Mouse (Mus musculus): ENCODE measurements around the gene Hspa4. TPM values are rescaled to one million over a fixed set of nuclear protein-coding genes. Genes with fewer than 3 reads are reported as not detected.

Hspa4 gene
- polyA plus RNA-seq, 1 experiment, result 229 TPM

DNA sequence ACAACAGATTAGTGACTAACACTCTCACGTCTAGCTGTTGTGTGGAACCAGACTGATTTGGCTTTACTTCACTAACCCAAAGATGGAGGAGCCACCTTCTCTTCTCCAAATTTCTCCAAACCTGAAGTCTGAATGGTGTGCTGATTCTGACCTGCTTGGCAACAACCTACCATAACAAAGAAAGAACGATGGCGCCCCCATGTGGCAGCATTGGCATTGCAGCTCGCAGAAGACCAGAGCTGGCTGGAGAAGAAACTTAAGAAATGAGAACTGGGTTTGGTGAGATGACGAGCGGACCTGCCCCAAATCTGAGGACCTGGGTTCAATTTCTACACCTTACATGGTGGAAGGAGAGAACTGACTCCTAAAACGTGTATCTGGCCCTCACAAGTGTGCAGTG is 45.3 kb downstream of the Hspa4 start:
- Histone ChIP-seq H3K27ac (ENCODE audit: insufficient read depth, low read length) (no peak overlapping the region), H3K4me3 (ENCODE audit: insufficient read depth, low read length) (no peak overlapping the region), H3K4me1 (ENCODE audit: control insufficient read depth, insufficient read depth, low read length) (no peaks in the 10 kb centered on the region)
- TF ChIP-seq CTCF (IDR thresholded peaks at IDR 0.05; ENCODE audit: borderline replicate concordance, insufficient read depth, low read length) (peak; percentile 41; the same call in 1 of the 2 replicates), POLR2A (IDR thresholded peaks at IDR 0.05; ENCODE audit: low read depth, low read length) (no peak)

- Histone ChIP-seq H3K27ac (ENCODE audit: insufficient read depth, low read length) (no peak overlapping the region), H3K4me3 (ENCODE audit: insufficient read depth, low read length) (no peak overlapping the region), H3K4me1 (ENCODE audit: control insufficient read depth, insufficient read depth, low read length) (no peaks in the 10 kb centered on the region)
- TF ChIP-seq POLR2A (IDR thresholded peaks at IDR 0.05; ENCODE audit: low read depth, low read length) (no peak), CTCF (IDR thresholded peaks at IDR 0.05; ENCODE audit: borderline replicate concordance, insufficient read depth, low read length) (no peak)
These were observed 45.8 kb downstream of the Hspa4 start for GRCm38 (mm10) chr11:53254428-53254827.

GRCm38 (mm10) chr11:53252186-53253119 is 47.8 kb downstream of the Hspa4 start:
- TF ChIP-seq CTCF (IDR thresholded peaks at IDR 0.05; ENCODE audit: borderline replicate concordance, insufficient read depth, low read length) (no peak), POLR2A (IDR thresholded peaks at IDR 0.05; ENCODE audit: low read depth, low read length) (no peak)
- Histone ChIP-seq H3K4me3 (ENCODE audit: insufficient read depth, low read length) (no peak overlapping the region), H3K27ac (ENCODE audit: insufficient read depth, low read length) (no peak overlapping the region), H3K4me1 (ENCODE audit: control insufficient read depth, insufficient read depth, low read length) (no peaks in the 10 kb centered on the region)

GRCm38 (mm10) chr11:53250796-53251195 is 49.5 kb downstream of the Hspa4 start:
- TF ChIP-seq CTCF (IDR thresholded peaks at IDR 0.05; ENCODE audit: borderline replicate concordance, insufficient read depth, low read length) (no peak), POLR2A (IDR thresholded peaks at IDR 0.05; ENCODE audit: low read depth, low read length) (no peak)
- Histone ChIP-seq H3K27ac (ENCODE audit: insufficient read depth, low read length) (no peak overlapping the region), H3K4me1 (ENCODE audit: control insufficient read depth, insufficient read depth, low read length) (no peaks in the 10 kb centered on the region), H3K4me3 (ENCODE audit: insufficient read depth, low read length) (no peak overlapping the region)

DNA sequence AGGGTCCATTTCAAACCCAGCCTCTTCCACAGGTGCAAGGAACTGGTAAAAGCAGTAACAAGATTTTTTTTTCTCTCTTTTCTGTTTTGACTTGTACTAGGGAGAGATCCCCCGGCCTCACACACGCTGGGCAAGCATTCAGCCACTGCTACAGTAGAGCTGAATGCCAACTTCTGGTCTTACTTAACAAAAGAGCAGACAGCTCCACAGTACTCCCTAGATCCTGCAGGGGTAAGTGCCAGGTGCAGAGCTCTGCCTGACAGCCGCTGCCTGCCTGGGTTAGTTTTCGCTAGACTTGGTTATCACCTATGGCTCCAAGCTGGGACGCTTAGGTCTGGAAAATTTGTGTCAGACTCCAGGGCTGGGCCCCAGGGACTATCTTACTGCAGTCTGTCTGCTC is 50.6 kb downstream of the Hspa4 start:
- H3K4me3 ChIP-seq (ENCODE audit: insufficient read depth, low read length), result no peak overlapping the region
- H3K4me1 ChIP-seq (ENCODE audit: control insufficient read depth, insufficient read depth, low read length), result no peaks in the 10 kb centered on the region; the same call in 1 of the 2 replicates
- no peak overlapping the region for H3K27ac ChIP-seq (ENCODE audit: insufficient read depth, low read length)
- TF ChIP-seq CTCF (IDR thresholded peaks at IDR 0.05; ENCODE audit: borderline replicate concordance, insufficient read depth, low read length) (no peak), POLR2A (IDR thresholded peaks at IDR 0.05; ENCODE audit: low read depth, low read length) (no peak)

- H3K4me3 ChIP-seq (ENCODE audit: insufficient read depth, low read length), result no peak overlapping the region
- no peaks in the 10 kb centered on the region; the same call in 1 of the 2 replicates for H3K4me1 ChIP-seq (ENCODE audit: control insufficient read depth, insufficient read depth, low read length)
- TF ChIP-seq CTCF (IDR thresholded peaks at IDR 0.05; ENCODE audit: borderline replicate concordance, insufficient read depth, low read length), result no peak
- TF ChIP-seq POLR2A (IDR thresholded peaks at IDR 0.05; ENCODE audit: low read depth, low read length), result no peak
- 0 out of 2 replicates have a peak overlapping the region, but pooled peaks have one; percentile 74 for H3K27ac ChIP-seq (ENCODE audit: insufficient read depth, low read length)
These were observed 54.7 kb downstream of the Hspa4 start for GRCm38 (mm10) chr11:53245561-53245960.

- no peak overlapping the region for H3K4me3 ChIP-seq (ENCODE audit: insufficient read depth, low read length)
- TF ChIP-seq POLR2A (IDR thresholded peaks at IDR 0.05; ENCODE audit: low read depth, low read length), result no peak
- TF ChIP-seq CTCF (IDR thresholded peaks at IDR 0.05; ENCODE audit: borderline replicate concordance, insufficient read depth, low read length), result no peak
- H3K4me1 ChIP-seq (ENCODE audit: control insufficient read depth, insufficient read depth, low read length), result no peaks in the 10 kb centered on the region; the same call in 1 of the 2 replicates
- H3K27ac ChIP-seq (ENCODE audit: insufficient read depth, low read length), result no peak overlapping the region
These were observed 57.1 kb downstream of the Hspa4 start for GRCm38 (mm10) chr11:53243199-53243598.

GRCm38 (mm10) chr11:53233590-53233989 is 66.7 kb downstream of the Hspa4 start:
- H3K27ac ChIP-seq (ENCODE audit: insufficient read depth, low read length), result no peak overlapping the region
- no peak for TF ChIP-seq POLR2A (IDR thresholded peaks at IDR 0.05; ENCODE audit: low read depth, low read length)
- no peak for TF ChIP-seq CTCF (IDR thresholded peaks at IDR 0.05; ENCODE audit: borderline replicate concordance, insufficient read depth, low read length)
- no peaks in the 10 kb centered on the region for H3K4me1 ChIP-seq (ENCODE audit: control insufficient read depth, insufficient read depth, low read length)
- H3K4me3 ChIP-seq (ENCODE audit: insufficient read depth, low read length), result no peak overlapping the region

DNA sequence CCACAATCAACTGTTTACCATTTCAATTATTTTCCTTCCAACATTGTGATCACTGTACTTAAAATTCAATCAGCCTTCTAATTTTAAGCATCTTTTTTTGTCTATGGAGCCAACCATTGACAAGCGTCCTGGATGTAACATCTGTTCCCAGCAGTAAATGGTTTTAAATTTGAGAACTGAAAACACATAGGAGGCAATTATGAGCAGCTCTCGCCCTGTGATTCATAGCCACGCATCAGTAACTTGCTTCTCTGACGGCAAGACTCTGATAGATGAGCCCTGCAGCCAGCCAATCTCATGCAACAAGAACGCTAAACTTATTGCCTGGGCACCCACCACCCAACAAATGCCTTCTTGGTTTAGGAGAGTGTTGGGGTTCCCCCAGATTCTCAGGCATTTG is 68.4 kb downstream of the Hspa4 start:
- no peak for TF ChIP-seq CTCF (IDR thresholded peaks at IDR 0.05; ENCODE audit: borderline replicate concordance, insufficient read depth, low read length)
- TF ChIP-seq POLR2A (IDR thresholded peaks at IDR 0.05; ENCODE audit: low read depth, low read length), result no peak
- no peaks in the 10 kb centered on the region for H3K4me1 ChIP-seq (ENCODE audit: control insufficient read depth, insufficient read depth, low read length)
- no peak overlapping the region for H3K4me3 ChIP-seq (ENCODE audit: insufficient read depth, low read length)
- no peak overlapping the region for H3K27ac ChIP-seq (ENCODE audit: insufficient read depth, low read length)

DNA sequence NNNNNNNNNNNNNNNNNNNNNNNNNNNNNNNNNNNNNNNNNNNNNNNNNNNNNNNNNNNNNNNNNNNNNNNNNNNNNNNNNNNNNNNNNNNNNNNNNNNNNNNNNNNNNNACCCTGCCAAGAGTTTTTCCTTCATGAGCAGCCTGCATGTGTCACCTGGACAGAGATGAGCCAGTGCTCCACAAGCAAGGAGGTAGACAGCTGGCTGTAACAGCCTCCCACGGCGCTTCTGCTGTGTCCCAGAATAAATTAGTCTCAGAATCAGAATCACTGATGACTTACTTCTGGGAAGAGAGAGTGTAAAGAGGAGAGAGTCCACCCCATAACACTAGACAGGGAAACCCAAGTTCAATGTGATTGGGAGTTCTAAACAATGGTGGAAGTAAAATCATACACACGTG is 71.2 kb downstream of the Hspa4 start:
- no peaks in the 10 kb centered on the region for H3K4me1 ChIP-seq (ENCODE audit: control insufficient read depth, insufficient read depth, low read length)
- H3K27ac ChIP-seq (ENCODE audit: insufficient read depth, low read length), result no peak overlapping the region
- TF ChIP-seq CTCF (IDR thresholded peaks at IDR 0.05; ENCODE audit: borderline replicate concordance, insufficient read depth, low read length) (no peak), POLR2A (IDR thresholded peaks at IDR 0.05; ENCODE audit: low read depth, low read length) (no peak)
- H3K4me3 ChIP-seq (ENCODE audit: insufficient read depth, low read length), result no peak overlapping the region

Measured in embryonic fibroblast, embryonic 13.5 days (primary cell).